Mouse (Mus musculus) left cerebral cortex, adult 8-10 months (tissue): ENCODE results near the gene Spg21. TPM values are rescaled to one million over a fixed set of nuclear protein-coding genes. Genes with fewer than 3 reads are reported as not detected.

Source experiments
- DNase-seq, 2 experiments: peaks; one replicate each; pipeline ENCODE4 v3.0.0; 2022; ENCODE audit warnings: low spot score in 2 of 2
- total RNA-seq, 4 experiments: library from RNA; stranded (reverse); gene quantifications; 2 replicates each; pipeline ENCODE4 v1.2.4; 2022

Gene Spg21
- total RNA-seq, 4 experiments from 2014 or later, result 33.6 to 43.7 (median 41.2) TPM

GRCm38 (mm10) chr9:65535789-65536469 is 75.2 kb downstream of the Spg21 start:
- no peak for DNase-seq

- DNase-seq, result no peak
These were observed 75.7 kb downstream of the Spg21 start for GRCm38 (mm10) chr9:65536491-65536890.

Other genes starting within 250 kb of the Spg21 start
- under 1 TPM in 3 of 4 experiments, not detected in 1; 0.13 to 0.23 (median 0.19) TPM for gene Cilp, start 195.8 kb upstream of the Spg21 start, total RNA-seq
- 10 to 100 TPM; 28.4 to 30.9 (median 28.9) TPM for gene Clpx, start 166.7 kb upstream of the Spg21 start, total RNA-seq
- gene Pdcd7, start 114.8 kb upstream of the Spg21 start, total RNA-seq, result 10 to 100 TPM; 27.3 to 31.1 (median 27.9) TPM
- 1 to 10 TPM; 4.0 to 5.0 (median 4.7) TPM for gene Ubap1l, start 99.9 kb upstream of the Spg21 start, total RNA-seq
- under 1 TPM in 3 of 4 experiments, not detected in 1; 0.11 to 0.32 (median 0.12) TPM for gene Kbtbd13, start 69.3 kb upstream of the Spg21 start, total RNA-seq
- 1 to 10 TPM; 2.1 to 3.4 (median 3.2) TPM for gene Rasl12, start 62.4 kb upstream of the Spg21 start, total RNA-seq
- not detected for gene Slc51b, start 38.0 kb upstream of the Spg21 start, total RNA-seq
- 10 to 100 TPM; 16.4 to 20.5 (median 16.9) TPM for gene Mtfmt, start 25.2 kb upstream of the Spg21 start, total RNA-seq
- gene Ankdd1a, start 59.2 kb downstream of the Spg21 start, total RNA-seq, result 1 to 10 TPM; 3.8 to 6.4 (median 4.8) TPM
- 10 to 100 TPM; 16.3 to 24.5 (median 18.9) TPM for gene Plekho2, start 119.1 kb downstream of the Spg21 start, total RNA-seq
- under 1 TPM; 0.18 to 0.63 (median 0.26) TPM for gene Pif1, start 126.2 kb downstream of the Spg21 start, total RNA-seq
- 1 to 10 TPM; 2.2 to 5.3 (median 3.0) TPM for gene Rbpms2, start 168.7 kb downstream of the Spg21 start, total RNA-seq
- gene Oaz2, start 207.1 kb downstream of the Spg21 start, total RNA-seq, result 100 to 1,000 TPM; 221 to 258 (median 249) TPM